Mouse (Mus musculus) lung, postnatal 0 days (tissue): ENCODE data around the gene Mcm5.

Source experiments
- CTCF ChIP-seq: IDR thresholded peaks from 2 replicates; pipeline ENCODE4 v1.5.1; 2016; ENCODE audit warnings: antibody characterized with exemption, mild to moderate bottlenecking
- EP300 ChIP-seq: IDR thresholded peaks from 2 replicates; pipeline ENCODE4 v1.6.1; 2016; ENCODE audit warnings: antibody characterized with exemption, mild to moderate bottlenecking, control low read depth

- no peak for TF ChIP-seq CTCF
- no peak for TF ChIP-seq EP300
Measured at GRCm38 (mm10) chr8:75067287-75067686, 42.1 kb upstream of the Mcm5 start.
